Mouse (Mus musculus) olfactory bulb, adult 2 months (tissue): ENCODE data around the gene Elovl1.

Experiments
- CTCF ChIP-seq: fragments of 200-500 bp; IDR thresholded peaks from 2 replicates; pipeline ENCODE4 v1.5.1; 2012; ENCODE audit warnings: low read depth, mild to moderate bottlenecking, low read length, moderate library complexity; ENCODE audit not compliant: insufficient read depth
- POLR2A ChIP-seq: fragments of 200-500 bp; IDR thresholded peaks from 2 replicates; pipeline ENCODE4 v1.6.1; 2012; ENCODE audit warnings: mild to moderate bottlenecking, low read depth, low read length, moderate library complexity; ENCODE audit not compliant: insufficient read depth

- TF ChIP-seq CTCF (no peak), POLR2A (no peak)
These were observed 1.5 kb downstream of the Elovl1 start for GRCm38 (mm10) chr4:118429215-118429895.
